Mouse (Mus musculus) thymus, adult 2 months (tissue): ENCODE measurements around the gene Atp6v0c. TPM values are rescaled to one million over a fixed set of nuclear protein-coding genes. Genes with fewer than 3 reads are reported as not detected.

Experiments used
- DNase-seq: peaks from one replicate; pipeline ENCODE4 v3.0.0; 2021
- H3K27ac ChIP-seq: fragments of 200-500 bp; 2 replicates; pipeline ENCODE4 v1.5.1; 2012; ENCODE audit warnings: low read length, control low read depth; ENCODE audit not compliant: control insufficient read depth, insufficient read depth
- H3K27me3 ChIP-seq: fragments of 200-500 bp; 2 replicates; pipeline ENCODE4 v1.6.1; 2012; ENCODE audit warnings: mild to moderate bottlenecking, low read length, moderate library complexity, mixed read lengths; ENCODE audit not compliant: control insufficient read depth, insufficient read depth
- H3K36me3 ChIP-seq: fragments of 200-500 bp; 2 replicates; pipeline ENCODE4 v1.6.1; 2012; ENCODE audit warnings: mild to moderate bottlenecking, low read length, moderate library complexity; ENCODE audit not compliant: control insufficient read depth, insufficient read depth
- H3K4me1 ChIP-seq: fragments of 200-500 bp; replicated peaks from 2 replicates; pipeline ENCODE4 v1.6.1; 2012; ENCODE audit warnings: low read length; ENCODE audit not compliant: control insufficient read depth, insufficient read depth
- H3K4me3 ChIP-seq: fragments of 200-500 bp; 2 replicates; pipeline ENCODE4 v1.5.1; 2012; ENCODE audit warnings: mild to moderate bottlenecking, low read length, control low read depth, moderate library complexity; ENCODE audit not compliant: control insufficient read depth, insufficient read depth
- CTCF ChIP-seq: fragments of 200-500 bp; IDR thresholded peaks from 2 replicates; pipeline ENCODE4 v1.5.1; 2012; ENCODE audit warnings: mild to moderate bottlenecking, control low read depth, low read length, moderate library complexity, borderline replicate concordance; ENCODE audit not compliant: control insufficient read depth, poor library complexity, insufficient read depth; ENCODE audit errors: extremely low read depth
- POLR2A ChIP-seq: fragments of 200-500 bp; IDR thresholded peaks from 2 replicates; pipeline ENCODE4 v1.6.1; 2012; ENCODE audit warnings: mild to moderate bottlenecking, low read length, control low read depth, moderate library complexity; ENCODE audit not compliant: control insufficient read depth, poor library complexity, insufficient read depth; ENCODE audit errors: extremely low read depth
- WGBS: fragments of 180-500 bp; shearing (Covaris S2); methylation state at CpG from one replicate; pipeline ENCODE4 v1.1.7; 2018; 5-methylcytosine and 5-hydroxymethylcytosine counted together
- polyA plus RNA-seq: library from polyadenylated mRNA; depleted of rRNA; stranded (reverse); fragments of >200 nt; gene quantifications from 2 replicates; pipeline ENCODE4 v1.2.3, GENCODE M21; 2012; rRNA removed

Atp6v0c gene
- polyA plus RNA-seq, 1 experiment = 1,122 TPM

- Histone ChIP-seq H3K27me3 (no peaks in the 10 kb centered on the region), H3K4me3 (no peak overlapping the region), H3K4me1 (peaks cover 6% of the 10 kb centered on the region), H3K27ac (no peak overlapping the region), H3K36me3 (no peaks in the 10 kb centered on the region)
- TF ChIP-seq POLR2A (no peak), CTCF (no peak)
- WGBS = 44% methylated on average over 1 of the region's 1 CpGs
- no peak for DNase-seq
Observed at GRCm38 (mm10) chr17:24127592-24127991, 41.9 kb downstream of the Atp6v0c start.

- Histone ChIP-seq H3K4me3 (no peak overlapping the region), H3K4me1 (peaks cover 3% of the 10 kb centered on the region), H3K36me3 (no peaks in the 10 kb centered on the region), H3K27ac (no peak overlapping the region), H3K27me3 (no peaks in the 10 kb centered on the region)
- WGBS = 45% methylated on average over 3 of the region's 3 CpGs
- no peak for TF ChIP-seq POLR2A
- no peak for TF ChIP-seq CTCF
- no peak for DNase-seq
Observed at GRCm38 (mm10) chr17:24126801-24127200, 42.7 kb downstream of the Atp6v0c start.

GRCm38 (mm10) chr17:24119446-24119845 is 50.1 kb downstream of the Atp6v0c start:
- Histone ChIP-seq H3K36me3 (no peaks in the 10 kb centered on the region), H3K4me1 (no peaks in the 10 kb centered on the region), H3K27me3 (no peaks in the 10 kb centered on the region), H3K27ac (no peak overlapping the region), H3K4me3 (no peak overlapping the region)
- 87% methylated on average over 3 of the region's 3 CpGs for WGBS
- no peak for TF ChIP-seq CTCF
- no peak for TF ChIP-seq POLR2A
- no peak for DNase-seq

Other genes starting within 250 kb of the Atp6v0c start
- 0.23 and 0.43 TPM in 2 replicates for gene Sbp, start 228.0 kb downstream of the Atp6v0c start, polyA plus RNA-seq
- 0.88 and 1.6 TPM in 2 replicates for gene Sbpl, start 214.4 kb downstream of the Atp6v0c start, polyA plus RNA-seq
- gene Prss30, start 189.1 kb downstream of the Atp6v0c start, polyA plus RNA-seq = 2.5 and 2.7 TPM in 2 replicates
- 0.52 and 1.0 TPM in 2 replicates for gene Prss22, start 171.6 kb downstream of the Atp6v0c start, polyA plus RNA-seq
- 0.98 and 2.5 TPM in 2 replicates for gene Prss27, start 131.6 kb downstream of the Atp6v0c start, polyA plus RNA-seq
- 38.9 and 44.6 TPM in 2 replicates for gene Kctd5, start 96.2 kb downstream of the Atp6v0c start, polyA plus RNA-seq
- 56.6 and 57.8 TPM in 2 replicates for gene Pdpk1, start 18.8 kb downstream of the Atp6v0c start, polyA plus RNA-seq
- gene Amdhd2, start 5.9 kb downstream of the Atp6v0c start, polyA plus RNA-seq = 48.2 and 57.6 TPM in 2 replicates
- 14.5 and 16.8 TPM in 2 replicates for gene Tbc1d24, start 35.9 kb upstream of the Atp6v0c start, polyA plus RNA-seq
- gene Ntn3, start 39.8 kb upstream of the Atp6v0c start, polyA plus RNA-seq = 0.71 and 1.5 TPM in 2 replicates
- gene Tedc2, start 51.1 kb upstream of the Atp6v0c start, polyA plus RNA-seq = 17.6 and 20.0 TPM in 2 replicates
- 64.5 and 86.9 TPM in 2 replicates for gene Ccnf, start 81.8 kb upstream of the Atp6v0c start, polyA plus RNA-seq
- 0.06 and 0.13 TPM in 2 replicates for gene Abca17, start 181.4 kb upstream of the Atp6v0c start, polyA plus RNA-seq
- 33.9 and 34.8 TPM in 2 replicates for gene Abca3, start 182.2 kb upstream of the Atp6v0c start, polyA plus RNA-seq
- gene Rnps1, start 244.9 kb upstream of the Atp6v0c start, polyA plus RNA-seq = 241 and 251 TPM in 2 replicates